Mouse (Mus musculus): ENCODE data around the gene Nxnl2.

DNA sequence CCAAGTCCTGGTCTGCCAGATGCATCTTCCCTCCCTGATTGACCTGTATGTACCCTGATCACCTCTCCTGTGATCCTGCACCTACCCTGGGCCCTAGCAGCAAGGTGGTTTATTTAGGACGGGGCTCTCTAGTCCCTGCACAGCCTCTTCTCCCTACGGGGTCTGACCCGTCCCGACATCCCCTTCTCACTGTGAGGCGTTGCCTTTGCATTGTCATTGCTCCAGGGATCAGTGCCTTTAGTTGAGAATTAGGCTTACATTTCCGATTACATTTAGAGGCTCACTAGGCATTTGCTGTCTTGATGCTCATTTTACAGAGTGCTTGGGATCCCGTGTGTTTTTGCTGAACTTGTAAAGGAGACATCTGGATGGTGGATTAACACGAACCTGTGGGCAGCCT is 48.1 kb upstream of the Nxnl2 start:
- TF ChIP-seq POLR2A (IDR thresholded peaks at IDR 0.05; ENCODE audit: borderline replicate concordance, extremely low read depth, low read depth, low read length) (no peak), CTCF (IDR thresholded peaks at IDR 0.05; ENCODE audit: insufficient read depth, low read length) (no peak)

Measured in lung, adult 2 months (tissue).